Mouse (Mus musculus) thymus, adult 2 months (tissue): ENCODE data around the gene Dclre1c. TPM values are rescaled to one million over a fixed set of nuclear protein-coding genes. Genes with fewer than 3 reads are reported as not detected.

Experiments used
- DNase-seq: peaks from one replicate; pipeline ENCODE4 v3.0.0; 2021
- H3K27ac ChIP-seq: fragments of 200-500 bp; 2 replicates; pipeline ENCODE4 v1.5.1; 2012; ENCODE audit warnings: low read length, control low read depth; ENCODE audit not compliant: control insufficient read depth, insufficient read depth
- H3K27me3 ChIP-seq: fragments of 200-500 bp; 2 replicates; pipeline ENCODE4 v1.6.1; 2012; ENCODE audit warnings: mild to moderate bottlenecking, low read length, moderate library complexity, mixed read lengths; ENCODE audit not compliant: control insufficient read depth, insufficient read depth
- H3K36me3 ChIP-seq: fragments of 200-500 bp; 2 replicates; pipeline ENCODE4 v1.6.1; 2012; ENCODE audit warnings: mild to moderate bottlenecking, low read length, moderate library complexity; ENCODE audit not compliant: control insufficient read depth, insufficient read depth
- H3K4me1 ChIP-seq: fragments of 200-500 bp; replicated peaks from 2 replicates; pipeline ENCODE4 v1.6.1; 2012; ENCODE audit warnings: low read length; ENCODE audit not compliant: control insufficient read depth, insufficient read depth
- H3K4me3 ChIP-seq: fragments of 200-500 bp; 2 replicates; pipeline ENCODE4 v1.5.1; 2012; ENCODE audit warnings: mild to moderate bottlenecking, low read length, control low read depth, moderate library complexity; ENCODE audit not compliant: control insufficient read depth, insufficient read depth
- CTCF ChIP-seq: fragments of 200-500 bp; IDR thresholded peaks from 2 replicates; pipeline ENCODE4 v1.5.1; 2012; ENCODE audit warnings: mild to moderate bottlenecking, control low read depth, low read length, moderate library complexity, borderline replicate concordance; ENCODE audit not compliant: control insufficient read depth, poor library complexity, insufficient read depth; ENCODE audit errors: extremely low read depth
- POLR2A ChIP-seq: fragments of 200-500 bp; IDR thresholded peaks from 2 replicates; pipeline ENCODE4 v1.6.1; 2012; ENCODE audit warnings: mild to moderate bottlenecking, low read length, control low read depth, moderate library complexity; ENCODE audit not compliant: control insufficient read depth, poor library complexity, insufficient read depth; ENCODE audit errors: extremely low read depth
- WGBS: fragments of 180-500 bp; shearing (Covaris S2); methylation state at CpG from one replicate; pipeline ENCODE4 v1.1.7; 2018; 5-methylcytosine and 5-hydroxymethylcytosine counted together
- polyA plus RNA-seq: library from polyadenylated mRNA; depleted of rRNA; stranded (reverse); fragments of >200 nt; gene quantifications from 2 replicates; pipeline ENCODE4 v1.2.3, GENCODE M21; 2012

The Dclre1c gene
- polyA plus RNA-seq, 1 experiment, result 28.1 TPM

- Histone ChIP-seq H3K4me1 (no peaks in the 10 kb centered on the region), H3K27ac (no peak overlapping the region), H3K4me3 (no peak overlapping the region), H3K27me3 (no peaks in the 10 kb centered on the region), H3K36me3 (peaks cover 63% of the 10 kb centered on the region)
- WGBS, result 94% methylated on average over 3 of the region's 3 CpGs
- no peak for TF ChIP-seq CTCF
- no peak for TF ChIP-seq POLR2A
- DNase-seq, result no peak
These were observed 29.2 kb downstream of the Dclre1c start for GRCm38 (mm10) chr2:3453096-3453495.

GRCm38 (mm10) chr2:3456590-3456989, 32.7 kb downstream of the Dclre1c start:
- no peak overlapping the region for H3K4me3 ChIP-seq
- WGBS, result 94% methylated on average over 4 of the region's 4 CpGs
- no peak for TF ChIP-seq CTCF
- TF ChIP-seq POLR2A, result no peak
- DNase-seq, result no peak
- H3K36me3 ChIP-seq, result peaks cover 51% of the 10 kb centered on the region
- H3K27ac ChIP-seq, result no peak overlapping the region
- no peaks in the 10 kb centered on the region for H3K4me1 ChIP-seq
- H3K27me3 ChIP-seq, result no peaks in the 10 kb centered on the region

- peak overlapping the region; percentile 78; the same call in 1 of the 2 replicates for H3K4me3 ChIP-seq
- TF ChIP-seq CTCF (no peak), POLR2A (no peak)
- H3K4me1 ChIP-seq, result peaks cover 5% of the 10 kb centered on the region
- no peak for DNase-seq
- 3% methylated on average over 12 of the region's 12 CpGs for WGBS
- no peak overlapping the region for H3K27ac ChIP-seq
- H3K36me3 ChIP-seq, result no peaks in the 10 kb centered on the region; the same call in 1 of the 2 replicates
- no peaks in the 10 kb centered on the region for H3K27me3 ChIP-seq
These were observed 50.0 kb downstream of the Dclre1c start for GRCm38 (mm10) chr2:3473891-3474290.

- Histone ChIP-seq H3K4me1 (peaks cover 5% of the 10 kb centered on the region), H3K27ac (no peak overlapping the region), H3K36me3 (no peaks in the 10 kb centered on the region; the same call in 1 of the 2 replicates), H3K27me3 (no peaks in the 10 kb centered on the region), H3K4me3 (peak overlapping the region; percentile 78)
- TF ChIP-seq CTCF (no peak), POLR2A (no peak)
- peak; percentile 62 for DNase-seq
- 0% methylated on average over 46 of the region's 46 CpGs for WGBS
These were observed 50.5 kb downstream of the Dclre1c start for GRCm38 (mm10) chr2:3474361-3474805.

- 1% methylated on average over 42 of the region's 42 CpGs for WGBS
- Histone ChIP-seq H3K36me3 (no peaks in the 10 kb centered on the region), H3K27me3 (no peaks in the 10 kb centered on the region), H3K27ac (0 out of 2 replicates have a peak within 1 kb of the TSS, but pooled peaks have one; percentile 6), H3K4me3 (peak within 1 kb of the TSS; percentile 78), H3K4me1 (peaks cover 5% of the 10 kb centered on the region)
- no peak for TF ChIP-seq POLR2A
- TF ChIP-seq CTCF, result no peak
- peak; percentile 98 for DNase-seq
These were observed 50.9 kb downstream of the Dclre1c start, which contains the start of gene Suv39h2 for GRCm38 (mm10) chr2:3474861-3475283. TSS of gene Suv39h2 (minus strand) at chr2:3475031.

- 48% methylated on average over 3 of the region's 3 CpGs for WGBS
- TF ChIP-seq POLR2A, result no peak
- TF ChIP-seq CTCF, result no peak
- H3K27ac ChIP-seq, result no peak overlapping the region
- DNase-seq, result no peak
- peaks cover 5% of the 10 kb centered on the region for H3K4me1 ChIP-seq
- H3K36me3 ChIP-seq, result no peaks in the 10 kb centered on the region
- H3K27me3 ChIP-seq, result no peaks in the 10 kb centered on the region
- no peak overlapping the region for H3K4me3 ChIP-seq
These were observed 51.9 kb downstream of the Dclre1c start for GRCm38 (mm10) chr2:3475746-3476251.
